Mouse (Mus musculus) mouse embryonic stem cell (cell line): ENCODE data around the gene Nmt2.

Experiments used
- in situ Hi-C, 2 experiments: fragments of 300-500 bp; cut with MboI; formaldehyde crosslinking; loops; 1 replicate in 1 of 2; 3 replicates in 1 of 2; pipeline ENCODE4 v1.14.3; 2019 to 2020; ENCODE audit warnings: low sequenced_read_pairs in 2 of 2, low pct_unique_long_range_greater_than_20kb in 1 of 2, mixed read lengths in 1 of 2; ENCODE audit not compliant: unreplicated experiment in 1 of 2

Nmt2 gene

GRCm38 (mm10) chr2:3283602-3284472 is at the start of gene Nmt2:
Gene Nmt2 (plus strand): TSS chr2:3284212.
- in situ Hi-C loops, result no loop called here

GRCm38 (mm10) chr2:3239255-3239654 is 44.8 kb upstream of the Nmt2 start:
- in situ Hi-C loops, result no loop called here

- in situ Hi-C loops, result no loop called here
These were observed 39.8 kb upstream of the Nmt2 start for GRCm38 (mm10) chr2:3244251-3244650.

DNA sequence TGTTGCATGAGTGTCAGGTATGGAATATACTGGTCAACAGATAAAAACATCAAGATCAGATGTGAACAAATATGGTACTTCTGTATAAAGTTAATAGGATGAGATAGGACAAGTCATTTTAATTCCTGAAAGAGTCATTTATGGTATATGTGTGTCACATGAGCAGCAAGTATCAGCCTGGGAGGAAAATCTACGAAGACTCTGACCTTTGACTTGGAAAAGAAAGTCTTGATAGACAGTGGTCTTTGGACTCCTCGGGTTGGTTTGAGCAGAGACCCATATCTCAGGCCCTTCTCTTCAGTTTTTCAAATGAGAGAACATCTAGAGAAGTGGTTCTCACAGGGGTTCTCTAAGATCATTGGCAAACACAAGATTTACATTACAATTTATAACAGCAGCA is 32.7 kb upstream of the Nmt2 start:
- in situ Hi-C loops, result no loop called here

DNA sequence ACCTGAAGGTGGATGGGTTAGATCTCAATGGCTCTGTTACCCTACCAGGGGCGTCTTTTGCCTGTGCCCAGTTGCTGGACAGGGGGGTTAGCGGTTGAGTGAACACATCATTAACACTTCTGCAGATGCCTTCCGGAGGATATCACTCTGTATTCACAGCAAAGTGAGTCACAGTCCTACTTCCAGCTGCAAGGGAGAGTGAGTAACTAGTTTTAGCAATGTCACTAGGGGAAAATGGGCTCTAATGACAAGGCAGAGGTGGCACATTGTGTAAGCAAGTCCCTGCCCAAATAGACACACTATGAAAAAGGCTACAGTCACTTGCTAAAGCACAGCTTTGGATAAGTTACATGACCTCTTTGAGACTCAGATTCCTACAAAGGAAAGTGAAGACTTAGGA is 17.5 kb upstream of the Nmt2 start:
- in situ Hi-C loops, result no loop called here

GRCm38 (mm10) chr2:3267879-3268278 is 16.1 kb upstream of the Nmt2 start:
- in situ Hi-C loops, result no loop called here

DNA sequence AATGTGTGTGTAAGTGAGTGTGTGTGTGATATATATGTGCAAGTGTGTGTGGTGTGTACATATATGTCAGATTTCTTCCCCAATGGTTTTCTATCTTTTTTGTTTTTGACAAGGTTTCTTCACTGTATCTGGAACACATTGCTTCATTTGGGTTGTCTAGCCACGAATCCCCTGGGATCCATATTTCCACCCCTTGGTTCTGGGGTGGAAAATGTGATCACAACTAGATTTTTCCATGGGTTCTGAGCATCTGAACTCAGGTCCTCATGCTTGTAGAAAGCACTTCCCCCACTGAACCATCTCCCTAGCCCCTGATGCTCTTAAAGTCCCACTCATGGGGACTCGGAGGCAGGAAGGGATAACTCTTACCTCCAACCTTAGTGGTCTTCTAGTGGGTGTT is 10.7 kb upstream of the Nmt2 start:
- in situ Hi-C loops, result no loop called here

DNA sequence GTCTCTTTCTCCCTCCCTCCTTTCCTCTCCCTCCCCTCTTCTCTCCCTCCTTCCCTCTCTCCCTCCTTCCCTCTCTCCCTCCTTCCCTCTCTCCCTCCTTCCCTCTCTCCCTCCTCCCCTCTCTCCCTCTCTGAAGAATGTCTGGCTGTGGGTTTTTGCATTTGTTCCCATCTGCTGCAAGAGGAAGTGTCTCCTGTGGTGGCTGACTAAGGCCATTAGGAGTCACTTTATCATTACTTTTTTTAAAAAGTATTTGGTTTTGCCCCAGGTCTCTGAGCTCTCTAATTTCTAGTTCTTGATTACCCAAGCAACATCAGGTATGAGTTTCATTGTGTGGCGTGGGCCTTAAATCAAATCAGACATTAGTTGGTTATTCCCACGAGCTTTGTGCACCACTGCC is 7.9 kb upstream of the Nmt2 start:
- in situ Hi-C loops, result no loop called here

- in situ Hi-C loops, result no loop called here
These were observed 6.5 kb upstream of the Nmt2 start for GRCm38 (mm10) chr2:3277502-3277901.

DNA sequence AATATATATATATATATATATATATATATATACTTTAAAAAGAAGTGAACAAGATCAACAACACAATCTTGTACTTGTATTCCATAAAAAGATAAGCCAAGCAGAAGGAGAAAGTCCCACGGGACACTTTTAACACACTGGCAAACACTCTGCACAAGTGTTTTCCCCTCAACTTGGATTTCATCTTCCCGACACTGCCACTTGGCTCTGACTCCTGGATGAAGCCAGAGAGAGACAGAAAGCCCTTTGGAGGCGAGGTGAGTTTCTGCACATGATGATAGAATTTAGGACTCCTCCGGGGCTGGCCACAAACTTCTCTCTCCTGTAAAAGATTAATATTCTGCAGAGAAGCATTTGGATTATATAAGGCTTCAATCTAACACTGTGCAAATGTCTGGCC is 2.7 kb upstream of the Nmt2 start:
- in situ Hi-C loops, result no loop called here

GRCm38 (mm10) chr2:3282866-3283601 is 978 bp upstream of the Nmt2 start:
- in situ Hi-C loops, result no loop called here

- in situ Hi-C loops, result no loop called here
These were observed 615 bp downstream of the Nmt2 start for GRCm38 (mm10) chr2:3284473-3285180.

GRCm38 (mm10) chr2:3285181-3285530 is 1.1 kb downstream of the Nmt2 start:
- in situ Hi-C loops, result no loop called here

- in situ Hi-C loops, result no loop called here
These were observed 1.7 kb downstream of the Nmt2 start for GRCm38 (mm10) chr2:3285709-3286108.

DNA sequence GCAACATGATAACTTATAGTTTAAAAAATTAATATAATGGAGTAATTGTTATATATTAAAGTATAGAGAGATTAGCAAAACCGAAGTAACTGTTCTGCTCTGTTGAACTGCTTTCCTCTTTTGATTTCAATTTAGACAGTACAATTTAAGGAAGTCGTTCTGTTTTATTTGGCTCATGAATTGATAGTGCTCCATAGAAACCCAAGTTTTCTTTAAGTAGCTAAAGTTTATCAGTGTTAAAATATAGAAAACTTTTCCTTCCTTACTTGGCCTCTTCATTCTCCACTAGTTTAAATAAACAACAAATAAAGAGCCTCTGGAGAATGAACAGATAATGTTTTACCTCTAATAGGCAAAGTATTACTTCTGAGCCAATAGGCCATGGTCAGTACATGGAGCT is 2.2 kb downstream of the Nmt2 start:
- in situ Hi-C loops, result no loop called here

DNA sequence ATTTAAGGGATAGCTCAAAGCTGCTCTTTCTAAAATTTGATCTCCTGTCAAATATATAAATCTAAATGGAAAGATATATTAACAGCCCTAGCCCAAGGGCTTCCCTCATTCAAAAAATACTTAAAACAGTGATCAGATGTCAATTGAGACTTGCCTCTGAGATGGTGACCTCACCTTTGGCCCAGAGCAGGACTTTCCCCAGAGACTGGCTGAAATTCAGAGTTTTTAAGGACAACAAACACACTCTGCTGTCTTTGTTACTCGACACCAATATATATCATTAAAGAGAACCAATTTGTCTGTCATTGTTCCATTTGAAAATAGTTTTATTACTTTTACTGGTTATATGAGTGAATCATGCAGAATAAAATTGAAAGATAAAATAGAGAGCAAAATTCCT is 5.6 kb downstream of the Nmt2 start:
- in situ Hi-C loops, result no loop called here

DNA sequence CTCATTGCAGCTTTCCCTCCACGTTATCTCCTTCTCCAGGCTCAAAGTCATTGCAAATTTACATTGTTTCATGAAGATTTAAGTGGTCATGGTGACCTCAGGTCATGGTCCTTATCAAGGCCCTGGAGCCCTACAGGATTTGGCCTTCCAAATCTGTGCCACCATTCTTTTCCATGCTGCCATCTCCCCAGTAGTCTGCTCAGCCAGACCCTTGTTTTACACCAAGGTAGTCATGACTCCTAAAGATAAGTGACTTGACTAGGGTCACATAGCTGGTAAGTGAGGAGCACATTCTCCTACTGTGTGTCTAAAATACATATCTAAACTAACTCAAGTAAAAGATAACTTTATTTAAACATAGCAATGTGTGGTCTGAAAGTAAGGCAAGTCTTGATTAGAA is 8.2 kb downstream of the Nmt2 start:
- in situ Hi-C loops, result no loop called here

GRCm38 (mm10) chr2:3295826-3296225 is 11.8 kb downstream of the Nmt2 start:
- in situ Hi-C loops, result no loop called here

DNA sequence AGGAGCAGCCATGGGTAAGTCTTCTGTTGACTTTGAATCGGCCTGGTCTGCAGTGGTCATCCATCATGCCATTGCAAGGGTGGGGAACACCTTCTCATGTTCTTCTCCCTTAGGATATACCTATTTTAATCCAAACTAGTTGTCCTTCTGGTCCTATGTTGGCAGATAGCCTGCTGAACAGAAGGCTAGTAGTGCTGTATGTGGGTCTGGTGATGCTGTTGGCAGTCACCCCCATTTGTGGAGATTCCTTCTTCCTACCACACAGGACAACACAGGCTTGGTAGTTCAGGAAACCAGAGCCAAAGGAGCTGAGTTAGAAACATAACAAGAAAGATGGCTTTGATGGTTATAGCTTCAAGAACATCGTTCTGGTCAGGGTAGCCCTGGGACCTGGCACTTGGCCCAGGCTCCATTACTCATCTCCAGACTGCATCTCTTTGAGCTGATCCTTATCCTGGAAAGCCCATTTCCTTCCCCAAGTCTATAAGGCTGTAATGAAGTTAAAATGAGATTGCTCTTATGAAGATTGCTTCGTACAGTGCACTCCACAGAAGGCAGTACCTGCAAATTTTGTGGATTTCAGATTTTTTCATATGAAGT is 21.5 kb downstream of the Nmt2 start:
- in situ Hi-C loops, result no loop called here
